Mouse (Mus musculus) heart, adult 2 months (tissue): Measurements from ENCODE around the gene Ehmt1.

Experiments
- CTCF ChIP-seq: fragments of 200-600 bp; IDR thresholded peaks from 2 replicates; pipeline ENCODE4 v1.8.1; 2022; ENCODE audit warnings: antibody characterized with exemption, mild to moderate bottlenecking, moderate library complexity
- EP300 ChIP-seq: fragments of 200-500 bp; IDR thresholded peaks from 2 replicates; pipeline ENCODE4 v1.6.1; 2011; ENCODE audit warnings: low read depth, low read length, control low read depth; ENCODE audit not compliant: insufficient read depth
- POLR2A ChIP-seq: fragments of 200-500 bp; IDR thresholded peaks from 2 replicates; pipeline ENCODE4 v1.6.1; 2011; ENCODE audit warnings: mild to moderate bottlenecking, low read depth, low read length, control low read depth; ENCODE audit not compliant: insufficient read depth

GRCm38 (mm10) chr2:24845256-24845655 is 74.2 kb downstream of the Ehmt1 start:
- TF ChIP-seq EP300 (no peak), CTCF (no peak), POLR2A (no peak)
